18 mouse cellular contexts compared by ENCODE assay signal in the genomic region with DNA sequence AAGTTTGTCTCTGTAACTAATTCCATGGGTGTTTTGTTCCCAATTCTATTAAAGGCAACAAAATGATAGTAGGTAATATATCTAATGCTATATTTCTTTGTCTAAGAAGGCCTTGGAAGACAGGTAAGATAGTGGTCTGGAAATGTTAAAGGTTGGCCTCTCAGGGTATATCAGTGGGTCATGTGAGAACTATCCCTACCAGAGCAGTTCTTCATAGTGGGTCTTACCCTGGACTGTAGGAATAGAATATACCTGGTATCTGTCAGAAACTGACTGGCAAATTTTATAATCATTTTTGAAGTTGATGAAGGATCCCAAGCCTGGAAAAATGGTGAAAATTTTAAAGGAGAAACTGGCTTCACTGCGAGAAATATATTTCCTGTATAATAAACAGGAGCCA.
DNase-seq lines count a peak whose midpoint lies in the region; ATAC-seq lines count a peak whose summit lies in the region.
"Had no signal": no experiment of that assay in that cellular context is flagged by ENCODE, and none has a peak within 500 bp of the region (broad histone marks: within the 10 kb centered on the region; RNA-seq: fewer than 3 reads in every experiment).

No protein-coding gene starts in this region.

- H3K4me2 ChIP-seq in neural tube, embryonic 12.5 days (replicated peaks) = no peak overlapping the region
- no peak overlapping the region for H3K4me2 ChIP-seq in hindbrain, embryonic 12.5 days (replicated peaks)
- H3K4me2 ChIP-seq in midbrain, embryonic 13.5 days (replicated peaks) = no peak overlapping the region
- no peak overlapping the region for H3K4me2 ChIP-seq in neural tube, embryonic 15.5 days
- H3K4me2 ChIP-seq: embryonic facial prominence, embryonic 12.5 days; heart, embryonic 15.5 days; liver, embryonic 12.5 days; lung, embryonic 14.5 days had no signal

- DNase-seq in neural tube, embryonic 10.5 days (ENCODE audit: extremely low spot score, low spot score) = no peak
- DNase-seq in thymus, postnatal 4 days = no peak
- no peak for DNase-seq in yolk sac, embryonic 10.5 days (ENCODE audit: low spot score)
- DNase-seq in lung, postnatal 14 days = no peak
- DNase-seq: gastrocnemius, postnatal 14 days; heart, adult 18-20 months; heart, postnatal 4 days; kidney, adult 11 months; lung, postnatal 4 days had no signal

- no peaks in the 10 kb centered on the region for H3K9me3 ChIP-seq in neural tube, embryonic 12.5 days
- 0 out of 2 replicates have a peak, but pooled peaks cover 2% of the 10 kb centered on the region for H3K9me3 ChIP-seq in hindbrain, embryonic 12.5 days (replicated peaks)
- H3K9me3 ChIP-seq in midbrain, embryonic 13.5 days = no peaks in the 10 kb centered on the region
- H3K9me3 ChIP-seq in neural tube, embryonic 15.5 days (replicated peaks) = no peaks in the 10 kb centered on the region
- H3K9me3 ChIP-seq: embryonic facial prominence, embryonic 12.5 days; heart, embryonic 15.5 days; liver, embryonic 12.5 days had no signal

- H3K27me3 ChIP-seq in neural tube, embryonic 12.5 days (replicated peaks) = no peaks in the 10 kb centered on the region
- no peaks in the 10 kb centered on the region for H3K27me3 ChIP-seq in hindbrain, embryonic 12.5 days
- H3K27me3 ChIP-seq in midbrain, embryonic 13.5 days = no peaks in the 10 kb centered on the region
- no peaks in the 10 kb centered on the region for H3K27me3 ChIP-seq in neural tube, embryonic 15.5 days (replicated peaks)
- H3K27me3 ChIP-seq: embryonic facial prominence, embryonic 12.5 days; heart, embryonic 15.5 days; liver, embryonic 12.5 days had no signal

- peak; percentile 65 for ATAC-seq in neural tube, embryonic 12.5 days (ENCODE audit: low FRiP score, low read depth)
- ATAC-seq in hindbrain, embryonic 12.5 days (ENCODE audit: low FRiP score) = no peak
- no peak for ATAC-seq in midbrain, embryonic 13.5 days
- ATAC-seq in neural tube, embryonic 15.5 days (ENCODE audit: low FRiP score) = no peak
- ATAC-seq: liver, embryonic 12.5 days had no signal

- no peak overlapping the region for H3K4me3 ChIP-seq in neural tube, embryonic 12.5 days
- H3K4me3 ChIP-seq in hindbrain, embryonic 12.5 days = no peak overlapping the region
- H3K4me3 ChIP-seq in midbrain, embryonic 13.5 days (replicated peaks) = no peak overlapping the region
- no peak overlapping the region for H3K4me3 ChIP-seq in neural tube, embryonic 15.5 days (replicated peaks)
- H3K4me3 ChIP-seq: embryonic facial prominence, embryonic 12.5 days; heart, embryonic 15.5 days; liver, embryonic 12.5 days had no signal

- no peaks in the 10 kb centered on the region for H3K36me3 ChIP-seq in neural tube, embryonic 12.5 days
- H3K36me3 ChIP-seq in hindbrain, embryonic 12.5 days = no peaks in the 10 kb centered on the region
- H3K36me3 ChIP-seq in midbrain, embryonic 13.5 days = peaks cover 4% of the 10 kb centered on the region; the same call in 1 of the 2 replicates
- H3K36me3 ChIP-seq in neural tube, embryonic 15.5 days = 0 out of 2 replicates have a peak, but pooled peaks cover 4% of the 10 kb centered on the region
- H3K36me3 ChIP-seq: embryonic facial prominence, embryonic 12.5 days; heart, embryonic 15.5 days; liver, embryonic 12.5 days had no signal

- no peak overlapping the region for H3K9ac ChIP-seq in neural tube, embryonic 12.5 days
- no peak overlapping the region for H3K9ac ChIP-seq in hindbrain, embryonic 12.5 days
- H3K9ac ChIP-seq in midbrain, embryonic 13.5 days (replicated peaks) = no peak overlapping the region
- no peak overlapping the region for H3K9ac ChIP-seq in neural tube, embryonic 15.5 days (replicated peaks)
- H3K9ac ChIP-seq: embryonic facial prominence, embryonic 12.5 days; heart, embryonic 15.5 days; liver, embryonic 12.5 days; lung, embryonic 14.5 days had no signal

- H3K27ac ChIP-seq in neural tube, embryonic 12.5 days = no peak overlapping the region
- H3K27ac ChIP-seq in hindbrain, embryonic 12.5 days = peak overlapping the region; percentile 66
- H3K27ac ChIP-seq in midbrain, embryonic 13.5 days = peak overlapping the region; percentile 73
- peak overlapping the region; percentile 66 for H3K27ac ChIP-seq in neural tube, embryonic 15.5 days (replicated peaks)
- H3K27ac ChIP-seq: embryonic facial prominence, embryonic 12.5 days; heart, embryonic 15.5 days; kidney, postnatal 0 days; liver, embryonic 12.5 days had no signal

- WGBS in neural tube, embryonic 12.5 days = 81% methylated on average over 1 of the region's 1 CpGs
- WGBS in hindbrain, embryonic 12.5 days = 82% methylated on average over 1 of the region's 1 CpGs
- 76% methylated on average over 1 of the region's 1 CpGs for WGBS in midbrain, embryonic 13.5 days
- WGBS in neural tube, embryonic 15.5 days = 60% methylated on average over 1 of the region's 1 CpGs

- no peaks in the 10 kb centered on the region for H3K4me1 ChIP-seq in neural tube, embryonic 12.5 days
- H3K4me1 ChIP-seq in hindbrain, embryonic 12.5 days = no peaks in the 10 kb centered on the region
- H3K4me1 ChIP-seq in midbrain, embryonic 13.5 days (replicated peaks) = peaks cover 8% of the 10 kb centered on the region; the same call in 1 of the 2 replicates
- no peaks in the 10 kb centered on the region for H3K4me1 ChIP-seq in neural tube, embryonic 15.5 days
- H3K4me1 ChIP-seq: embryonic facial prominence, embryonic 12.5 days; heart, embryonic 15.5 days; liver, embryonic 12.5 days had no signal
